Mouse (Mus musculus) macrophage (primary cell): ENCODE data around the gene Tpm1. TPM values are rescaled to one million over a fixed set of nuclear protein-coding genes. Genes with fewer than 3 reads are reported as not detected.

Experiments used
- H3K27ac ChIP-seq: fragments of 350-480 bp; formaldehyde crosslinking; 2 replicates; pipeline ENCODE4 v1.9.0; 2021
- H3K36me3 ChIP-seq: fragments of 350-480 bp; formaldehyde crosslinking; 2 replicates; pipeline ENCODE4 v1.9.0; 2021; ENCODE audit errors: inconsistent target
- H3K4me3 ChIP-seq: fragments of 350-480 bp; formaldehyde crosslinking; 2 replicates; pipeline ENCODE4 v1.9.0; 2021; ENCODE audit errors: inconsistent target
- H3K79me2 ChIP-seq: fragments of 350-480 bp; formaldehyde crosslinking; 2 replicates; pipeline ENCODE4 v1.9.0; 2021; ENCODE audit errors: inconsistent target
- WGBS: methylation state at CpG from one replicate; pipeline ENCODE4 v1.1.7; 2026; ENCODE audit warnings: inconsistent platforms; ENCODE audit not compliant: missing documents; 5-methylcytosine and 5-hydroxymethylcytosine counted together
- polyA plus RNA-seq: library from polyadenylated mRNA; stranded (reverse); fragments of 250-400 nt; gene quantifications from 3 replicates; pipeline ENCODE4 v1.2.4, GENCODE M21; 2018; ENCODE audit warnings: inconsistent platforms

Gene Tpm1
- polyA plus RNA-seq, 1 experiment from 2014 or later, result 101 TPM

DNA sequence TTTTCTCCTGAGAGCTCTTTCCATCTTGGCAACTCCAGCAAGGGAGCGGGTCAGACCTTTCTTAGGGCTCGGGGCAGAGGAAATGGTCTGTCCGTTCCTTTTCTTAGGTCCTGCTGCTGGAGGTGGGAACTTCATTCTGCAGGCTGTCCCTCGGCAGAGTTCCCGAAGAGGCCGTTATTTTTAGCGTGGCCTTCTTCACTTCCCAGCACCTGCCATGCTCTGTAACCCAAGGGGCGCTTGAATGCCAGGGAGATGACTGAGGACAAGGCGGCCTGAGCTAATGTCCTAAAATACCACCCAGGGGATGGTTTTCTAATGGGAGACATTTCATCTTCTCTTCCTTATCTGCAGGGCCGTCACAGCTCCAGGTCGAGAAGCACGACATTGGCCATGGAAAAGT, 10.5 kb upstream of the Tpm1 start:
- no peak overlapping the region for H3K27ac ChIP-seq
- H3K4me3 ChIP-seq, result no peak overlapping the region
- 84% methylated on average over 12 of the region's 12 CpGs for WGBS
- H3K79me2 ChIP-seq, result no peaks in the 10 kb centered on the region
- no peaks in the 10 kb centered on the region for H3K36me3 ChIP-seq

DNA sequence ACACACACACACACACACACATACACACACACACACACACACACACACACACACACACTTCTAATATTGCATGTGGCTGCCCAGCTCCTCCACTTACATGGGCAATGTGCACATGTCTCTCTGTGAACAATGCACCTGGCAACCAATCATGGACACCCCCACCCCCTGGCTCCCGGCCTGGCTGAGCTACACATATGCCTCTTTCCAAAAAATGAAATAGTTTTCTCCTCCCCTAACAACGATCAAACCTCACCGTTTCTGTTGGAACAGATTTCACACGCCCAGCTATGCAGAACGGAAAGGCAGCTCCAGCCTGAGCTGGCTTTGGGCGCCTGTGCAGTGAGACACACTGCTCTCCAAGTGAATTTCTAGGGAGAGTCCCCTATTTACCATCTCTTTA, 9.2 kb upstream of the Tpm1 start:
- H3K4me3 ChIP-seq, result no peak overlapping the region
- WGBS, result 84% methylated on average over 6 of the region's 6 CpGs
- no peaks in the 10 kb centered on the region for H3K79me2 ChIP-seq

GRCm38 (mm10) chr9:67050736-67051337, 1.6 kb upstream of the Tpm1 start:
- Histone ChIP-seq H3K36me3 (no peaks in the 10 kb centered on the region), H3K27ac (no peak overlapping the region), H3K79me2 (no peaks in the 10 kb centered on the region), H3K4me3 (no peak overlapping the region)
- WGBS, result 87% methylated on average over 6 of the region's 6 CpGs

More for the DNA sequence above, 9.2 kb upstream of the Tpm1 start:
- Histone ChIP-seq H3K36me3 (no peaks in the 10 kb centered on the region), H3K27ac (no peak overlapping the region)

- no peaks in the 10 kb centered on the region for H3K79me2 ChIP-seq
- no peaks in the 10 kb centered on the region for H3K36me3 ChIP-seq
- no peak overlapping the region for H3K27ac ChIP-seq
- 41% methylated on average over 7 of the region's 7 CpGs for WGBS
- no peak overlapping the region for H3K4me3 ChIP-seq
Observed at GRCm38 (mm10) chr9:67049836-67050235, 630 bp upstream of the Tpm1 start.

GRCm38 (mm10) chr9:67048483-67049085, 622 bp downstream of the Tpm1 start:
- 3% methylated on average over 26 of the region's 26 CpGs for WGBS
- Histone ChIP-seq H3K79me2 (no peaks in the 10 kb centered on the region), H3K36me3 (no peaks in the 10 kb centered on the region), H3K4me3 (no peak overlapping the region; the same call in 1 of the 2 replicates), H3K27ac (no peak overlapping the region)

GRCm38 (mm10) chr9:67047606-67048482, 1.4 kb downstream of the Tpm1 start:
- H3K27ac ChIP-seq, result no peak overlapping the region
- no peaks in the 10 kb centered on the region for H3K36me3 ChIP-seq
- peaks cover 4% of the 10 kb centered on the region for H3K79me2 ChIP-seq
- whole genome bisulfite sequencing, result 4% methylated on average over 49 of the region's 50 CpGs
- no peak overlapping the region for H3K4me3 ChIP-seq

DNA sequence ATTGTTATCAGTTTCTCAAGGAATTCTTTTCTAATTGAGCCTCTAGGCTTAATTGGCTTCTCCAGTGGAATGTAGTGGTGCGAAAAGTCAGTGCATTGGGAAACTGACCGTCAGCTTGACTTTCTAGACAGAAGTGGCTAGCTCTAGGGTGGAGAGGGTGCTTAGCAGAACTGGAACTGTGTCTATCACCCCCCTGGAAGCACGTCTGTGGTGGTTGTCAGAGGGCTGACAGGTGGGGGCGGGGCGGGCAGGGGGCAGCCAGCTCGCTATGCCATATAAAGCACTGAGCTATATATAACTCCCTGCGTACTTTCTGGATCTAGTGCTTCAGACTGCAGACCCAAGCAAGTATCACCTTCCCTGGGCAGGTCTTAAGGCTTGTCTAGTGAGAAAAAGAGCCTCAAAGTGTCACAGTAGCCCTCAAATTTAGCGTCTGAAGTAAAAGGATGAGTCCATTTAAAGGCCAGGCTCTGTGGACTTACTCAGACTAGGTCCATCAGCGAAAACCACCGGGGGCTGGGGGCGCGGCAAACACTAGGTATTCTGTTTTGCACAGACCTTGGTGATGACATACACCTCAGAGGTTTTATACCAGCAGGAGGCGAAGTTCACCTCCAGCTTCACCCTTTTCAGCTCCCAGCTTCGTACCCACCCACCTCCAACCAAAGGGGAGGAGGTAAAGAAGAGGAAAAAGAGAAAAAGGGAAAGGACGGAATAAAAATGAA, 2.2 kb downstream of the Tpm1 start:
- H3K27ac ChIP-seq, result no peak overlapping the region
- H3K4me3 ChIP-seq, result no peak overlapping the region
- H3K79me2 ChIP-seq, result peaks cover 12% of the 10 kb centered on the region
- no peaks in the 10 kb centered on the region for H3K36me3 ChIP-seq
- 7% methylated on average over 13 of the region's 15 CpGs for WGBS

- Histone ChIP-seq H3K27ac (no peak overlapping the region), H3K4me3 (no peak overlapping the region), H3K36me3 (no peaks in the 10 kb centered on the region), H3K79me2 (peaks cover 22% of the 10 kb centered on the region)
- 10% methylated on average over 5 of the region's 5 CpGs for WGBS
Observed at GRCm38 (mm10) chr9:67045966-67046602, 3.1 kb downstream of the Tpm1 start.

DNA sequence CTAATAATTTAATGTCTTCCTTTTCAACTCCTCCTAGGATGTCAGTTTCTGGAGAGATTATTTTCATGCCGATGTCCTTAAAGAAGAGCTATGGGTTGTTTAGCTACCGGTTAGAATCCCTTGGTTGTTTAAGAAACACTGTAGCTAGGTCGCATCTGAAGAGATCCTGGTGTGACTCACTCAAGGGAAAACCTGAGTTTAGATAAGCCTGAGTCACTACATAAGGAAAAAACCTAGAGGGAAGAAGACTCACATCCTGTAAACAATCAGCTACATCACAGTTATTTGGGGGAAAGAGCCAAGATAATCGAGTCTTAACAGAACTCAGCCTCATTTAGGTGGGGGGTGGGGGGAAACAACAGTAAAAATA, 3.9 kb downstream of the Tpm1 start:
- no peak overlapping the region for H3K4me3 ChIP-seq
- 24% methylated on average over 4 of the region's 4 CpGs for WGBS
- no peaks in the 10 kb centered on the region for H3K36me3 ChIP-seq
- peaks cover 30% of the 10 kb centered on the region for H3K79me2 ChIP-seq
- no peak overlapping the region for H3K27ac ChIP-seq

DNA sequence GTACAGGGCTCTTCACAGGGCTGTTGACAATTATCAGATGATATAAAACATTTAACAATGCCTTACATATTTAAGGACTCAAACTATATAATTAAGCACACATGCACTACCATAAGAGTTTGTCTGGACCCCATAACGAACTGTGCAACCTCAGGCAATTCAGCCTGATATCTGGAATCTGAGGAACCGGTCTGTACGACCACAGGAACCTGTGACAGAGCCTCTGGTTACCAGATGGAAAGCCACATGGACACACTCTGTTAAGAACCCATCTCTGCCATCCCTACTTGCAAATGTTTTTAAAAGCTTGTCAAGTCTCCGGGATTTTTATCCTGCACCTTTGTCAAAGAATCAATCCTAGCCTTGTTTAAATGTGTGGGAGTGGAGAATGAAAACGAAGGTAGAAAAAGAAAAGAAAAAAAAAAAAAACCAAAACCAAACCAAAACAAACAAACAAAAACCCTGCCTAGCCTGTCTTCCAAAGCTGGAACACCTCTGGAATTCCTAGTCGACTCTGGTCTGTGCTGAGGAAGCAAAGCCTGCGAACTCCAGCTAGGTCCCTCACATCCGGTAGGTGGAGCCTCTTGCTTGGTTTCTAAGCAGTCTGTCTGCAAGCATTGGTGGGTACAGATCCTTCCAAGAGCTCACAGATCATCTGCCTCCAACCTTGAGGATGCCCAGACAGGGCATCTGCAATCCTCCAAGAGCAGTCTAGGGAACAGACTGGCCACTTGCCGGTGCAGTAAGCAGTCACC, 4.5 kb downstream of the Tpm1 start:
- H3K36me3 ChIP-seq, result no peaks in the 10 kb centered on the region
- H3K27ac ChIP-seq, result no peak overlapping the region
- WGBS, result 20% methylated on average over 9 of the region's 9 CpGs
- H3K79me2 ChIP-seq, result peaks cover 36% of the 10 kb centered on the region
- H3K4me3 ChIP-seq, result no peak overlapping the region

DNA sequence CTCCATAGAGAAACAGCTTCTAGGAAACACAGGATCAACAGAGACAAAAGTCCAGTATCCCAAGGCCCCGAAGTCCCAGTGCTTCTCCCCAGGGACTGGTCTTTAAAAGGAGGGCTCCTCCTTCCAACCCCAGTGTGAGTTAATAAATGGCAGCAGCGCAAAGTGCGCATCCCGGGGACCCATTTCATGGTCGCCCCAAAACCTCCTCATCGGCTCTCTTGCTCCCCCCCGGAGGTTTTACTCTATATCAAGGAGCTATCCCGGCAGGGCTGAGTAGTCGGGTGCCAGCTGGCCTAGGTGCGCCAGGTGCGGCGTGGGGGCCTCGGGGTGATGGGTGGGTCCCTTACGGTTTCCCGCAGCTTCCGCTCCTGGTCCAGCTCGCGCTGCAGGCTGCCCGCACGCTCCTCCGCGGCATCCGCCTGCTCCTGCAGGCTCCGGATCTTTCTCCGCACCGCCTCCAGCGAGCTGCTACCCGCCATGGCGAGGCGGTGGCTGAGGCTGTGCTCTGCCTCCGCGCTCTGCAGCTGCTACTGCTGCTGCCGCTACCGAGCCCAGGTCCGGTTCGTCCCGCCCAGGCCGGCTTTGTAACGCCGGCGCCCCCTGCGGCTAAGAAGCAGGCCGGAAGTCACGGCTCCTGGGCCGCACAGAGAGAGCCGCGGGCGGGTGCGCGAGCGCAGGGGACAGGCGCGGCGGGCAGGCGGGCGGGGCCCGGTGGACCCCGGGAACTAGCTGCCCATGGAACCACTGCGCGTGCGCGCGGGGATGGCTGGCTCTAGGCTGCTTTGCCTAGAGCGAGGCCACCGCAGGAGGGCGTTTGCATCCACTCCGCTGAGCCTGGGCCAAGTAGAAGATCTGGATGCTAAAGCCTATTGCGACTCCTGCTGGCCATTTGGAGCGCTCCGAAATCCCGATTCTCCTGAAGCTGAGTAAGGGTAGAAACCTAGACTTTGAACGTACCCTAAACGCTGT, 5.7 kb downstream of the Tpm1 start:
- WGBS, result under 1% methylated on average over 68 of the region's 73 CpGs

DNA sequence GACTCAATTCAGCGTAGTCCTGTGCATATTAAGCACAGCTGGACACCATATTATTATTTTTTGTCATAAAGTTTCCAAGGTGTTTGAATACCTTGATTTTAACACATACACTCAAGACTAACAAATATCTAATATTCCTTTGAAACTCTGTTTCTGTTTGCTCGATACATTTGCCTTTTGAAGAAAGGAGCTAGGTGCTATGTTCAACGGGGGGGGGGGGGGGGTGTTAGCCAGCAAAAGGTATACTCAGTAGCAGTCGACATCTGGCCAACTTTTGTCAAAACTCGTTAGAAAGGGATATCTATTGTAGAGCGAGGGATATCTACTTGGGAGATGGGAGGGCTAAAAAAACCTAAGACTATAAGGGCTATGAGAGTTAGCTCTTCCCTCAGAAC, 6.4 kb downstream of the Tpm1 start:
- peak overlapping the region; percentile 63 for H3K27ac ChIP-seq
- H3K36me3 ChIP-seq, result no peaks in the 10 kb centered on the region
- WGBS, result 19% methylated on average over 5 of the region's 6 CpGs

More for the DNA sequence above, 5.7 kb downstream of the Tpm1 start:
- Histone ChIP-seq H3K36me3 (no peaks in the 10 kb centered on the region), H3K27ac (peak overlapping the region; percentile 63), H3K4me3 (peak overlapping the region; percentile 89), H3K79me2 (peaks cover 48% of the 10 kb centered on the region)

More for the DNA sequence above, 6.4 kb downstream of the Tpm1 start:
- peak overlapping the region; percentile 89 for H3K4me3 ChIP-seq
- H3K79me2 ChIP-seq, result peaks cover 55% of the 10 kb centered on the region
